Mouse (Mus musculus) liver, embryonic 12.5 days (tissue): Measurements from ENCODE around the gene Rad9a. TPM values are rescaled to one million over a fixed set of nuclear protein-coding genes. Genes with fewer than 3 reads are reported as not detected.

Source experiments
- ATAC-seq: fragments of 200-750 bp; cut with Nextera tagmentation; 2 replicates; pipeline ENCODE4 v1.8.0; 2017; ENCODE audit warnings: moderate number of reproducible peaks, mild to moderate bottlenecking, moderate library complexity
- H3K27ac ChIP-seq: fragments of 300-500 bp; sonication (generic); 2 replicates; pipeline ENCODE4 v1.5.1; 2016; ENCODE audit warnings: mild to moderate bottlenecking
- H3K27me3 ChIP-seq: fragments of 300-500 bp; sonication (generic); replicated peaks from 2 replicates; pipeline ENCODE4 v1.6.1; 2016; ENCODE audit warnings: mild to moderate bottlenecking, moderate library complexity
- H3K36me3 ChIP-seq: fragments of 300-500 bp; sonication (generic); 2 replicates; pipeline ENCODE4 v1.6.1; 2016; ENCODE audit warnings: mild to moderate bottlenecking, moderate library complexity
- H3K4me1 ChIP-seq: fragments of 300-500 bp; sonication (generic); 2 replicates; pipeline ENCODE4 v1.6.1; 2016
- H3K4me2 ChIP-seq: fragments of 300-500 bp; sonication (generic); 2 replicates; pipeline ENCODE4 v1.6.1; 2016; ENCODE audit warnings: mild to moderate bottlenecking, moderate library complexity
- H3K4me3 ChIP-seq: fragments of 300-500 bp; sonication (generic); 2 replicates; pipeline ENCODE4 v1.5.1; 2016; ENCODE audit warnings: mild to moderate bottlenecking, moderate library complexity
- H3K9ac ChIP-seq: fragments of 300-500 bp; sonication (generic); 2 replicates; pipeline ENCODE4 v1.6.1; 2016; ENCODE audit warnings: mild to moderate bottlenecking, moderate library complexity
- H3K9me3 ChIP-seq: fragments of 300-500 bp; sonication (generic); replicated peaks from 2 replicates; pipeline ENCODE4 v1.6.1; 2016; ENCODE audit warnings: mild to moderate bottlenecking, moderate library complexity
- WGBS: fragments of 180-500 bp; shearing (Covaris S2); methylation state at CpG from one replicate; pipeline ENCODE4 v1.1.7; 2016; ENCODE audit not compliant: insufficient replicate concordance; 5-methylcytosine and 5-hydroxymethylcytosine counted together
- polyA plus RNA-seq: library from polyadenylated mRNA; unstranded; fragments of >200 nt; fragmentation: Nextera tagmentation; extraction: Ambion mirVana; gene quantifications from 2 replicates; pipeline ENCODE4 v1.2.1, GENCODE M21; 2016

Rad9a gene
- polyA plus RNA-seq, 1 experiment from 2014 or later, result 26.5 TPM

- Histone ChIP-seq H3K4me1 (peaks cover 61% of the 10 kb centered on the region), H3K27me3 (peaks cover 6% of the 10 kb centered on the region; the same call in 1 of the 2 replicates), H3K9ac (peak overlapping the region; percentile 82), H3K4me3 (peak overlapping the region; percentile 62), H3K36me3 (no peaks in the 10 kb centered on the region), H3K9me3 (no peaks in the 10 kb centered on the region), H3K27ac (peak overlapping the region; percentile 81), H3K4me2 (peak overlapping the region; percentile 97)
- WGBS, result 2% methylated on average over 43 of the region's 43 CpGs
- ATAC-seq, result peak; percentile 94
Measured at GRCm38 (mm10) chr19:4169378-4169784, 32.1 kb downstream of the Rad9a start.

- H3K9ac ChIP-seq, result peak overlapping the region; percentile 12; the same call in 1 of the 2 replicates
Measured at GRCm38 (mm10) chr19:4166678-4167476, 34.6 kb downstream of the Rad9a start.

GRCm38 (mm10) chr19:4164721-4165120 lies 36.7 kb downstream of the Rad9a start:
- Histone ChIP-seq H3K4me2 (no peak overlapping the region), H3K4me1 (peaks cover 60% of the 10 kb centered on the region), H3K27ac (peak overlapping the region; percentile 63; the same call in 1 of the 2 replicates), H3K9me3 (no peaks in the 10 kb centered on the region), H3K9ac (0 out of 2 replicates have a peak overlapping the region, but pooled peaks have one; percentile 32), H3K4me3 (no peak overlapping the region), H3K36me3 (peaks cover 20% of the 10 kb centered on the region), H3K27me3 (no peaks in the 10 kb centered on the region)
- 67% methylated on average over 2 of the region's 2 CpGs for WGBS
- ATAC-seq, result no peak

More at GRCm38 (mm10) chr19:4166678-4167476, 34.6 kb downstream of the Rad9a start:
- WGBS, result 68% methylated on average over 9 of the region's 9 CpGs
- no peak for ATAC-seq
- H3K4me1 ChIP-seq, result peaks cover 76% of the 10 kb centered on the region
- H3K27ac ChIP-seq, result no peak overlapping the region
- no peak overlapping the region for H3K4me3 ChIP-seq
- no peaks in the 10 kb centered on the region for H3K9me3 ChIP-seq
- no peaks in the 10 kb centered on the region; the same call in 1 of the 2 replicates for H3K27me3 ChIP-seq
- peaks cover 2% of the 10 kb centered on the region for H3K36me3 ChIP-seq
- no peak overlapping the region; the same call in 1 of the 2 replicates for H3K4me2 ChIP-seq

- peak overlapping the region; percentile 92 for H3K4me2 ChIP-seq
- H3K9me3 ChIP-seq, result no peaks in the 10 kb centered on the region
- H3K36me3 ChIP-seq, result peaks cover 26% of the 10 kb centered on the region
- no peaks in the 10 kb centered on the region for H3K27me3 ChIP-seq
- peaks cover 57% of the 10 kb centered on the region for H3K4me1 ChIP-seq
- ATAC-seq, result no peak
- 80% methylated on average over 3 of the region's 3 CpGs for whole genome bisulfite sequencing
- no peak overlapping the region for H3K9ac ChIP-seq
- peak overlapping the region; percentile 73 for H3K27ac ChIP-seq
- peak overlapping the region; percentile 76; the same call in 1 of the 2 replicates for H3K4me3 ChIP-seq
Measured at GRCm38 (mm10) chr19:4164100-4164499, 37.4 kb downstream of the Rad9a start.

- H3K27me3 ChIP-seq, result no peaks in the 10 kb centered on the region
- no peaks in the 10 kb centered on the region for H3K9me3 ChIP-seq
- H3K4me2 ChIP-seq, result peak overlapping the region; percentile 92
- ATAC-seq, result peak; percentile 25; the same call in 1 of the 2 replicates
- peak overlapping the region; percentile 73 for H3K27ac ChIP-seq
- peak overlapping the region; percentile 77 for H3K9ac ChIP-seq
- H3K4me3 ChIP-seq, result peak overlapping the region; percentile 76
- H3K4me1 ChIP-seq, result peaks cover 51% of the 10 kb centered on the region
- WGBS, result 28% methylated on average over 4 of the region's 4 CpGs
- peaks cover 32% of the 10 kb centered on the region for H3K36me3 ChIP-seq
Measured at GRCm38 (mm10) chr19:4163543-4163887, 37.9 kb downstream of the Rad9a start.

- Histone ChIP-seq H3K4me2 (peak within 1 kb of the TSS; percentile 92), H3K27me3 (no peaks in the 10 kb centered on the region), H3K9me3 (no peaks in the 10 kb centered on the region), H3K27ac (peak within 1 kb of the TSS; percentile 73), H3K36me3 (peaks cover 38% of the 10 kb centered on the region), H3K9ac (peak within 1 kb of the TSS; percentile 77), H3K4me1 (peaks cover 48% of the 10 kb centered on the region), H3K4me3 (peak within 1 kb of the TSS; percentile 76)
- 5% methylated on average over 42 of the region's 42 CpGs for WGBS
- ATAC-seq, result peak; percentile 80
Measured at GRCm38 (mm10) chr19:4162646-4163542, 38.6 kb downstream of the Rad9a start, which contains the start of gene Rps6kb2. Gene Rps6kb2, minus strand, starts transcription at chr19:4163354.

- Histone ChIP-seq H3K9me3 (no peaks in the 10 kb centered on the region), H3K4me1 (peaks cover 41% of the 10 kb centered on the region), H3K36me3 (peaks cover 63% of the 10 kb centered on the region), H3K4me3 (no peak overlapping the region), H3K27me3 (no peaks in the 10 kb centered on the region), H3K27ac (no peak overlapping the region), H3K4me2 (no peak overlapping the region), H3K9ac (no peak overlapping the region)
- 87% methylated on average over 8 of the region's 8 CpGs for WGBS
- ATAC-seq, result no peak
Measured at GRCm38 (mm10) chr19:4159049-4159448, 42.4 kb downstream of the Rad9a start.

GRCm38 (mm10) chr19:4156771-4157170 lies 44.7 kb downstream of the Rad9a start:
- Histone ChIP-seq H3K4me1 (peaks cover 34% of the 10 kb centered on the region), H3K4me2 (no peak overlapping the region), H3K27ac (no peak overlapping the region; the same call in 1 of the 2 replicates), H3K4me3 (no peak overlapping the region), H3K9ac (no peak overlapping the region), H3K27me3 (no peaks in the 10 kb centered on the region), H3K36me3 (peaks cover 82% of the 10 kb centered on the region), H3K9me3 (no peaks in the 10 kb centered on the region)
- 85% methylated on average over 12 of the region's 12 CpGs for WGBS
- ATAC-seq, result no peak

GRCm38 (mm10) chr19:4156073-4156579 lies 45.3 kb downstream of the Rad9a start:
- H3K4me1 ChIP-seq, result peaks cover 35% of the 10 kb centered on the region
- peak overlapping the region; percentile 46 for H3K4me2 ChIP-seq
- H3K9me3 ChIP-seq, result no peaks in the 10 kb centered on the region
- 0 out of 2 replicates have a peak overlapping the region, but pooled peaks have one; percentile 17 for H3K27ac ChIP-seq
- H3K27me3 ChIP-seq, result no peaks in the 10 kb centered on the region
- no peak overlapping the region for H3K4me3 ChIP-seq
- WGBS, result 69% methylated on average over 20 of the region's 20 CpGs
- H3K36me3 ChIP-seq, result peaks cover 82% of the 10 kb centered on the region
- no peak for ATAC-seq
- H3K9ac ChIP-seq, result no peak overlapping the region

- no peaks in the 10 kb centered on the region for H3K9me3 ChIP-seq
- H3K27me3 ChIP-seq, result no peaks in the 10 kb centered on the region
- WGBS, result 53% methylated on average over 6 of the region's 6 CpGs
- peak overlapping the region; percentile 17; the same call in 1 of the 2 replicates for H3K27ac ChIP-seq
- H3K4me2 ChIP-seq, result peak overlapping the region; percentile 46
- peak overlapping the region; percentile 41; the same call in 1 of the 2 replicates for H3K9ac ChIP-seq
- H3K4me1 ChIP-seq, result peaks cover 35% of the 10 kb centered on the region
- H3K36me3 ChIP-seq, result peaks cover 82% of the 10 kb centered on the region
- ATAC-seq, result no peak
- H3K4me3 ChIP-seq, result peak overlapping the region; percentile 20
Measured at GRCm38 (mm10) chr19:4155223-4156072, 46.0 kb downstream of the Rad9a start.
